Mouse (Mus musculus) heart, embryonic 13.5 days (tissue): ENCODE data around the gene Myo15. TPM values are rescaled to one million over a fixed set of nuclear protein-coding genes. Genes with fewer than 3 reads are reported as not detected.
A peak's percentile ranks its signal among the peaks of the same experiment; 100 is the strongest.

Experiments
- ATAC-seq: fragments of 200-750 bp; cut with Nextera tagmentation; 2 replicates; pipeline ENCODE4 v1.8.0; 2017; ENCODE audit warnings: moderate TSS enrichment; ENCODE audit not compliant: insufficient number of reproducible peaks, low FRiP score, low TSS enrichment; ENCODE audit errors: extremely low read depth
- H3K27ac ChIP-seq: fragments of 300-500 bp; sonication (generic); replicated peaks from 2 replicates; pipeline ENCODE4 v1.5.1; 2015; ENCODE audit warnings: moderate library complexity, mild to moderate bottlenecking, inconsistent platforms
- H3K27me3 ChIP-seq: fragments of 300-500 bp; sonication (generic); replicated peaks from 2 replicates; pipeline ENCODE4 v1.6.1; 2015; ENCODE audit warnings: mild to moderate bottlenecking, inconsistent platforms
- H3K36me3 ChIP-seq: fragments of 300-500 bp; sonication (generic); 2 replicates; pipeline ENCODE4 v1.6.1; 2015; ENCODE audit warnings: mild to moderate bottlenecking, inconsistent platforms
- H3K4me1 ChIP-seq: fragments of 300-500 bp; sonication (generic); 2 replicates; pipeline ENCODE4 v1.6.1; 2015; ENCODE audit warnings: inconsistent platforms
- H3K4me2 ChIP-seq: fragments of 300-500 bp; sonication (generic); 2 replicates; pipeline ENCODE4 v1.6.1; 2015; ENCODE audit warnings: inconsistent platforms, mild to moderate bottlenecking, moderate library complexity
- H3K4me3 ChIP-seq: fragments of 300-500 bp; sonication (generic); 2 replicates; pipeline ENCODE4 v1.5.1; 2015; ENCODE audit warnings: moderate library complexity, mild to moderate bottlenecking, inconsistent platforms
- H3K9ac ChIP-seq: fragments of 300-500 bp; sonication (generic); 2 replicates; pipeline ENCODE4 v1.6.1; 2015; ENCODE audit warnings: inconsistent platforms, mild to moderate bottlenecking, moderate library complexity
- H3K9me3 ChIP-seq: fragments of 300-500 bp; sonication (generic); 2 replicates; pipeline ENCODE4 v1.6.1; 2016; ENCODE audit warnings: inconsistent platforms
- WGBS: fragments of 180-500 bp; shearing (Covaris S2); methylation state at CpG from one replicate; pipeline ENCODE4 v1.1.7; 2015; ENCODE audit warnings: mixed read lengths; 5-methylcytosine and 5-hydroxymethylcytosine counted together
- polyA plus RNA-seq: library from polyadenylated mRNA; unstranded; fragments of >200 nt; fragmentation: Nextera tagmentation; extraction: Ambion mirVana; gene quantifications from 2 replicates; pipeline ENCODE4 v1.2.1, GENCODE M21; 2015

Myo15 gene
- polyA plus RNA-seq, 1 experiment from 2014 or later: 0.05 TPM

DNA sequence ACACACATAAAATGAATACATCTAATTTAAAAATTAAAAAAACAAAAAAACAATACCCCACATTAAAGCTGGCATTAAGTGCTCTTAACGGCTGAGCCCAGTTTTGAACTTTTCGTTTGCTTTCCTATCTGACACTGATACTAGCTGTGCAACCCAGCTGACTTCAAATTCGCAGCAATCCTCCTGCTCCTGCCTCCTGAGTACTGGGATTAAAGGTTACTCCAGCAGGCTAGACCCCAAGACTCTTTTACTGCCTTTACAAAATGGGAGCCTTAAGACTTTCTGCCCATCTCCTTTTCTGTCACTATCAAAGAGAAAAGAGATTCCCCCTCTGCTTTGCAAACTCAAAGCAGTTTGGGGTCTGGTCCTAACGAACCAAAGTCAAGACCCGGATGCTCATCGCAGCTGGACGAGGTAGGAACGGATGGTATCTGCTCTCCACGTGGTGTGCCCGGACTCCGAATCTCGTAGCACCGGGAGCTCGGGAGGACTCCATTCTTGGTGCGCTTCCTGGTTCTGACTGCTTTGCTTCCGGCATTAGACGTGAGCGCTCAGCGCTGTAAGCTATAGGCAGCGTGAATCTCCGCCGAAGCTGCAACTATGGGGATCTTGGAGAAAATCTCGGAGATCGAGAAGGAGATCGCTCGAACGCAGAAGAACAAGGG lies 14.9 kb upstream of the Myo15 start, which contains the start of gene Drg2:
Gene Drg2 (plus strand): TSS at position 512 of the 665 bp plus-strand sequence.
- Histone ChIP-seq H3K4me2 (peak within 1 kb of the TSS; percentile 81), H3K4me3 (peak within 1 kb of the TSS; percentile 75), H3K9me3 (no peaks in the 10 kb centered on the region), H3K36me3 (peaks cover 32% of the 10 kb centered on the region), H3K4me1 (peaks cover 12% of the 10 kb centered on the region), H3K27ac (peak within 1 kb of the TSS; percentile 75), H3K27me3 (no peaks in the 10 kb centered on the region), H3K9ac (peak within 1 kb of the TSS; percentile 95)
- ATAC-seq: peak; percentile 51; the same call in 1 of the 2 replicates
- WGBS: 4% methylated on average over 27 of the region's 27 CpGs

DNA sequence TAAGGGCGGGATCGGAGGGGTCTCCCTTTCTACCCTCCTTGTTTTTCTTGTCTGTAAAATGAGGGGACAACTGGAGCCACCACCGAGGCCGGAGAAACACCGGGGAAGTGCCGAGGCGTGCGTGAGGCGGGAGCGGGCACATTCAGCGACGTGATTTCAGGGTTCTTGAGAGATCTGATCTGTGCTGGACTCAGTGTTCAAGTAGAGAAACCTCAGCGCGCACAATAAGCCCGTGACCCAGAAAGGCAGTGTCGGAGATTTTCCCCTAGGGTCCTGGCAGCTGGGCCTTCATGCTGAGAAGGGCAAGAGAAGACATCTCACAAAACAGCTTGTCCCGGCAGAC lies 14.4 kb upstream of the Myo15 start:
- Histone ChIP-seq H3K4me2 (peak overlapping the region; percentile 81), H3K4me3 (peak overlapping the region; percentile 75), H3K27me3 (no peaks in the 10 kb centered on the region), H3K27ac (peak overlapping the region; percentile 75), H3K36me3 (peaks cover 37% of the 10 kb centered on the region), H3K9me3 (no peaks in the 10 kb centered on the region), H3K9ac (peak overlapping the region; percentile 95), H3K4me1 (peaks cover 12% of the 10 kb centered on the region)
- ATAC-seq: no peak
- WGBS: under 1% methylated on average over 17 of the region's 17 CpGs

- Histone ChIP-seq H3K4me2 (no peak overlapping the region), H3K4me1 (peaks cover 12% of the 10 kb centered on the region), H3K9me3 (no peaks in the 10 kb centered on the region), H3K4me3 (no peak overlapping the region), H3K27ac (no peak overlapping the region), H3K9ac (no peak overlapping the region), H3K36me3 (peaks cover 69% of the 10 kb centered on the region), H3K27me3 (no peaks in the 10 kb centered on the region)
- ATAC-seq: no peak
- WGBS: 88% methylated on average over 1 of the region's 1 CpGs
These were observed 11.2 kb upstream of the Myo15 start for GRCm38 (mm10) chr11:60457973-60458372.

GRCm38 (mm10) chr11:60465943-60466380 lies 3.2 kb upstream of the Myo15 start:
- 87% methylated on average over 2 of the region's 2 CpGs for WGBS
- H3K36me3 ChIP-seq: peaks cover 96% of the 10 kb centered on the region
- no peak overlapping the region for H3K9ac ChIP-seq
- no peak overlapping the region for H3K4me2 ChIP-seq
- no peaks in the 10 kb centered on the region for H3K9me3 ChIP-seq
- no peak overlapping the region for H3K27ac ChIP-seq
- no peaks in the 10 kb centered on the region; the same call in 1 of the 2 replicates for H3K27me3 ChIP-seq
- H3K4me1 ChIP-seq: no peaks in the 10 kb centered on the region
- no peak for ATAC-seq
- no peak overlapping the region for H3K4me3 ChIP-seq

- no peaks in the 10 kb centered on the region; the same call in 1 of the 2 replicates for H3K27me3 ChIP-seq
- 80% methylated on average over 9 of the region's 9 CpGs for WGBS
- H3K36me3 ChIP-seq: peaks cover 50% of the 10 kb centered on the region
- no peaks in the 10 kb centered on the region for H3K9me3 ChIP-seq
- no peak overlapping the region for H3K27ac ChIP-seq
- ATAC-seq: no peak
- H3K4me3 ChIP-seq: no peak overlapping the region
- H3K4me2 ChIP-seq: no peak overlapping the region
- 0 out of 2 replicates have a peak, but pooled peaks cover 3% of the 10 kb centered on the region for H3K4me1 ChIP-seq
- no peak overlapping the region for H3K9ac ChIP-seq
These were observed 1.6 kb downstream of the Myo15 start for GRCm38 (mm10) chr11:60470743-60471142.

DNA sequence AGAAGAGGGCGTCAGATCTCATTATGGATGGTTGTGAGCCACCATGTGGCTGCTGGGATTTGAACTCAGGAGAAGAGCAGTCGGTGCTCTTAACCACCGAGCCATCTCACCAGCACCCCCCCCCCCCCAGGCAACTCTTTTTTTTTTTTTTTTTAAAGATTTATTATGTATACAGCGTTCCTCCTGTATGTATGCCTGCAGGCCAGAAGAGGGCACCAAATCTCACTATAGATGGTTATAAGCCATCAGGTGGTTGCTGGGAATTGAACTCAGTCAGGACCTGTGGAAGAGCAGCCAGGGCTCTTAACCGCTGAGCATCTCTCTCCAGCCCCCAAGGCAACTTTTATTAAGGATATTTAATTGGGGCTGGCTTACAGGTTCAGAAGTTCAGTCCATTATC lies 5.4 kb downstream of the Myo15 start:
- Histone ChIP-seq H3K27me3 (peaks cover 12% of the 10 kb centered on the region), H3K9ac (no peak overlapping the region), H3K36me3 (peaks cover 12% of the 10 kb centered on the region), H3K4me1 (peaks cover 3% of the 10 kb centered on the region; the same call in 1 of the 2 replicates), H3K4me2 (no peak overlapping the region), H3K9me3 (no peaks in the 10 kb centered on the region), H3K27ac (no peak overlapping the region), H3K4me3 (no peak overlapping the region)
- ATAC-seq: no peak
- WGBS: 79% methylated on average over 5 of the region's 5 CpGs

DNA sequence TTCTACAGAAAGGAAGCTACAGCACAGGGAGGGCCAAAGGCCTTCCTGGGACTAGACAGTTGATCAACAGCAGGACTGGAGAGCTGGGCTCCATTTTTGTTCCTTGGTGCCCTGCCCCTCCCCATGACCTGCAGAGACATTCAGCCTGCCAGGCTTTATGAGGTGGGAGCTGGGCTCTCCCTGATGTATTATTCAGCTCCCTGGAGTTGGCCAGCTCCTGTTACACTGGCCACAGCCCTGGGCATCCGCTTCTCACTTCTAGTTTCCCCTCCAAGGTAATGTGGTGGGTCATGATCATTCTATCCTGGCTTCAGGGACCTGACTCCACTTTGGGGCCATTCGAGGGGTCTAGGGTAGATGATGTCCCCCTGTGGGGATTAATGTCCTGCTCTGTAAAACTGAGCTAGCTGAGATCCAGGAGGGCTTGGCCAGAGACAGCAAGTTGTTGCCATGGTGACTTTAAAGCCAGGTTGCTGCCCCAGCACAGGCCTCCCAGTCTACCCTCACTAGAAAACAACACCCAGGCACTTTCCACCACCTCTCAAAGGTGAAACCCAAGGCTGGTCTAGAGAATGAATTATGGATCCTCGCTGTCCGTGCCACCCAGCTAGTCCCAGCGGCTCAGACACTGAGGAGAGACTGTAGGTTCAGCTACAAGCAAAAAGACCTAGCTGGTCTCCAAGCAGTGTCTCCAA lies 6.7 kb downstream of the Myo15 start:
- Histone ChIP-seq H3K9me3 (no peaks in the 10 kb centered on the region), H3K27ac (no peak overlapping the region), H3K27me3 (peaks cover 24% of the 10 kb centered on the region), H3K4me3 (no peak overlapping the region), H3K4me1 (peaks cover 3% of the 10 kb centered on the region; the same call in 1 of the 2 replicates), H3K4me2 (no peak overlapping the region), H3K36me3 (0 out of 2 replicates have a peak, but pooled peaks cover 2% of the 10 kb centered on the region), H3K9ac (no peak overlapping the region)
- no peak for ATAC-seq
- 84% methylated on average over 5 of the region's 5 CpGs for WGBS

- Histone ChIP-seq H3K4me2 (peak overlapping the region; percentile 62), H3K4me3 (peak overlapping the region; percentile 31), H3K27me3 (peaks cover 24% of the 10 kb centered on the region), H3K9ac (peak overlapping the region; percentile 52; the same call in 1 of the 2 replicates), H3K36me3 (no peaks in the 10 kb centered on the region), H3K4me1 (no peaks in the 10 kb centered on the region; the same call in 1 of the 2 replicates), H3K27ac (no peak overlapping the region), H3K9me3 (no peaks in the 10 kb centered on the region)
- no peak for ATAC-seq
- 8% methylated on average over 17 of the region's 17 CpGs for WGBS
These were observed 9.0 kb downstream of the Myo15 start for GRCm38 (mm10) chr11:60478121-60478520.

- Histone ChIP-seq H3K4me2 (peak overlapping the region; percentile 5; the same call in 1 of the 2 replicates), H3K27me3 (no peaks in the 10 kb centered on the region), H3K9me3 (no peaks in the 10 kb centered on the region), H3K9ac (no peak overlapping the region), H3K4me1 (0 out of 2 replicates have a peak, but pooled peaks cover 2% of the 10 kb centered on the region), H3K27ac (no peak overlapping the region), H3K36me3 (no peaks in the 10 kb centered on the region), H3K4me3 (no peak overlapping the region)
- 35% methylated on average over 3 of the region's 3 CpGs for WGBS
- no peak for ATAC-seq
These were observed 17.1 kb downstream of the Myo15 start for GRCm38 (mm10) chr11:60486267-60486666.

DNA sequence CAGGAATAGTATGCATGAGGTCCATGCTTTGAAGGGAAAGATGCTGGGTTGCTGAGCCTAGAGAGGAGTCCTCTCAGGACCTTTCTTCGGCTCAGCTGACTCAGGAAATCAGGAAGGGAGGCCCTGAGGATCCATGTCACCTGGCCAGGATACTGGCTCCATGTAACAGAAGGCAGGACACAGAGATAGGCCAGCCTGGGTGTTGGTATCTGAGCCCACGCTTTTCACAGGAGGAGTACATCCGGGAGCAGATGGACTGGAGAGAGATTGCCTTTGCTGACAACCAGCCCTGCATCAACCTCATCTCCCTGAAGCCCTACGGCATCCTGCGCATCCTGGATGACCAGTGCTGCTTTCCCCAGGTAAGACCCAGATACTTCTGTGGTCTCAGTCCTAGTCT lies 23.6 kb downstream of the Myo15 start:
- peaks cover 38% of the 10 kb centered on the region for H3K27me3 ChIP-seq
- H3K9ac ChIP-seq: no peak overlapping the region
- no peaks in the 10 kb centered on the region for H3K36me3 ChIP-seq
- 77% methylated on average over 5 of the region's 5 CpGs for WGBS
- H3K4me2 ChIP-seq: no peak overlapping the region
- no peak for ATAC-seq
- no peak overlapping the region for H3K27ac ChIP-seq
- no peaks in the 10 kb centered on the region for H3K4me1 ChIP-seq
- no peaks in the 10 kb centered on the region for H3K9me3 ChIP-seq
- H3K4me3 ChIP-seq: no peak overlapping the region

GRCm38 (mm10) chr11:60495692-60496091 lies 26.6 kb downstream of the Myo15 start:
- no peaks in the 10 kb centered on the region for H3K9me3 ChIP-seq
- 59% methylated on average over 2 of the region's 2 CpGs for WGBS
- H3K4me1 ChIP-seq: no peaks in the 10 kb centered on the region
- H3K36me3 ChIP-seq: no peaks in the 10 kb centered on the region
- ATAC-seq: no peak
- H3K27me3 ChIP-seq: peaks cover 38% of the 10 kb centered on the region
- H3K4me3 ChIP-seq: no peak overlapping the region
- H3K9ac ChIP-seq: no peak overlapping the region
- H3K27ac ChIP-seq: no peak overlapping the region
- H3K4me2 ChIP-seq: no peak overlapping the region
